Mouse (Mus musculus) adrenal gland, postnatal 14 days (tissue): ENCODE measurements at regions not wholly inside any gene's neighbourhood (a gene's known extent, or its start where the extent isn't known, plus 50 kb on each side); places are given as distances from the start of the nearest gene placed in this dataset.
"Not testable (repeated sequence)": the region's sequence is repeated elsewhere in the genome, so short reads cannot be mapped to it uniquely, and the experiment has no call there.

Source experiments
- DNase-seq: peaks from one replicate; pipeline ENCODE4 v3.0.0; 2021; ENCODE audit warnings: mixed read lengths

DNA sequence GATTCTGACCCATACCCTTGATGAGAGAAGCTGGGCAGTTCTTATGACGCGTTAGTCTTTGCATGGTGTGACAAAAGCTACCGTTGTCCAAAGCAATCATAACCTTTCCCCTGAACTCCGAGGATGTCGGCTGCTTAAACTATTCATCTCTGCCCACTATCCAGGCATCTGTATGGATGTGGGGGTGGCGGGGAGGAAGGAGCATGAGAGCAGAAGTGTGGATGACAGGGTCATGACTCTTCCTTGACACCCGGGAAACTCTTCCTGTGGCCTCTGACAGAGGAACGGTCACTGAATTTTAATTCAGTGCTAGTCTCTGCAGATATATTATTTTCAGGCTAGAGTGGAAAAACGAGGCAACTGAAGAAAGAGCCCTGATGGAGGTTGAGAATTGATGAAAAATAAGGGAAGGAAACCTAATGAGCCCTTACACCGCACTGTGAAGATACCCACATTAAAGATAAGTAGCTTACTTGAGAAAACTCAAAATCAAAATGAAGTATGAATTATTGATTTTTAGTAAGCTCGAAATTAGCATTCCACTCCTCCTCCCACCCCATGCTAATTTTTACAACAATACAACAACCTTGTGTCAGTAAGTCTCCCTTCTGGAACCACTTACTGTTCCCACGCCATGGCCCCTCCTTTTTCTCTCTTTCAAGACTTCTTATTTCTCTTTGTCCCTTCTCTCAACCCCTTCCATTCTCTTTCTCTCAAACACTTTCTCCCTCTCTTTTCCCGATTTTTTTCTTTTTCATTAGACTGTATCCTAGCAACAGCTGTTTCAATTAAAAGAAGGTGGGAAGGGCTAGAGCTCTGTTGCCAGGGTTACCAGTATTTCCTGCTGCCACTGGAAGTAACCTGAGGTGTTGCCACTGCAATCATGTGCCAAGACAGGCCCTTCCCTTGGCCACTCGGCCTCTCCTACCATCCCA is 206.0 kb upstream of the Gap43 start:
- no peak for DNase-seq

GRCm38 (mm10) chr16:42517321-42517720 is 176.9 kb upstream of the Gap43 start:
- DNase-seq: no peak

DNA sequence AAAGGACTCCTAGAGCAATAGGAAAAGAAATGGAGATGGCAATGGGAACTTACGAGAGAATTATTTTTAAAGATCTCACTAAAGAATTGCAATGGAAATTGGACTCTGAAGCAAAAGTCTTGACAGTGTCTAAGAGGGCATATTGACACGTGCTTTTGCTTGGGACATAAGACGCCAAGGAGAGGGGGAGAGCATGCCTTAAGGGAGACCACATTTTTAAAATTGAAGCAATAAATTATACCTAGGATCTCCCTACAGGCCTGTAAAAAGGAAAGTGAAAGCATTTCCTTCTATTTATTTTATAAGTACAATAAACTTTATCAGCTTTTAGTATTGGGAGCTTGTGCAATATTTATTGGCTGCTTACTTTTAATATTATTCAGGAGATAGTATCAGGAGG is 175.5 kb upstream of the Gap43 start:
- no peak for DNase-seq

GRCm38 (mm10) chr16:42505107-42505506 is 164.7 kb upstream of the Gap43 start:
- DNase-seq: no peak

- DNase-seq: no peak
These were observed 161.3 kb upstream of the Gap43 start for GRCm38 (mm10) chr16:42501713-42502112.

DNA sequence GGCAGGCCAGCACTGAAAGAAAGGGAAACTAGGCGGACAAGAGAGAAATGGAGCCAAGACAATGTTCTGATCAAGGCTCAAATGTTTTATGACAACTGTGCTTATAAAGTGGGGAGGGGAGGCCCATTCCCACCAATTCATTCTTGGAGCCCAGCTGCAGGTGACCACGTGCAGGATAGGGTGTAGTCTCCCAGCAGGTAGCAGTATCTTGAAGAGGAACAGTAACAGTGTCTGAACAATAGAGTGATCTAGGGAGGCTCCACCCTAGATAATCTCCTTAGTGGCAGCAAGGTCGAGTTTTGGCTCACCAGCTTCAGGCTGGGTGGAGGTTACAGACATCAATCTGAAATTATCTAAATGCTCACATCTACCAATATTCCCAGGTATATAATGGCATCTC is 160.7 kb upstream of the Gap43 start:
- not testable (repeated sequence) for DNase-seq

GRCm38 (mm10) chr16:42499514-42499913 is 159.1 kb upstream of the Gap43 start:
- DNase-seq: no peak

DNA sequence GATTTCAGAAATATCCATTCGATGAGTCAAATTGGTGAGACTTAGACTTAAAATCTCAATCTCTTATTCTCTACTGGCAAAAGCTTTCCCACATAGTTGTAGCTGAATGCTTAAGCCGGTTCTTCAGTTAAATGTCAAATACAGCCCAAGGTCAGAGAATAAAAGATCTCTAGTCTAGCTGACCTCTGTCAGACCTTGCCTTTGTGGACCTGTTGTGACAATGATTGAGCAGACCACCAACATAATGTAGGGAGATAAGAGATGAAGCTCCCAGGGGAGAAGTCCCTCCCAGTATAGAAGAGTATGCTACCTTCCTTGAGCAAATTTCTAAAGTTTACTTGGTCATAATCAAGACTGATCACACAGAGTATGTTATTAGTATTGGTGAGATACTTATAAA is 157.9 kb upstream of the Gap43 start:
- DNase-seq: no peak

- no peak for DNase-seq
These were observed 153.1 kb upstream of the Gap43 start for GRCm38 (mm10) chr16:42493596-42493995.

- DNase-seq: no peak
These were observed 148.3 kb upstream of the Gap43 start for GRCm38 (mm10) chr16:42488745-42489144.

- no peak for DNase-seq
These were observed 139.5 kb upstream of the Gap43 start for GRCm38 (mm10) chr16:42479978-42480377.

DNA sequence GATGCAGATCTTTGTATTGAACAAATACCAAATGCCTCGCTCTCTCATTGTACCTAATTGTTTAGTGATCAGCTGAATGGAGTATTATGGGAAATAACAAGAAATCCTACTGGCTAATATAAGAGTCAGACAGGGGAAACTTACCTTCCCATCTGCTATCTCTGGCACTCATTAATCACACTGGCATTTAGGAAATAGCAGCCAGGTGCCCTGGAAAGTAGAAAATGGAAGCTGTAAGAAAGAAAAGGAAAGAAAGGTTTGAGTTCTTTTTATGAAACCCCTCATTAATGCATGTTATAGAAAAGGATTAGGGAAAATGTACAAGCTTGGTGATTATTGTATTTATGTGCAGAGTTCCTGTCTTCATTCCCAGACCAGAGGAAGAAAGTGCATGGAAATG is 126.5 kb upstream of the Gap43 start:
- DNase-seq: no peak

- no peak for DNase-seq
These were observed 116.0 kb upstream of the Gap43 start for GRCm38 (mm10) chr16:42456335-42456984.

DNA sequence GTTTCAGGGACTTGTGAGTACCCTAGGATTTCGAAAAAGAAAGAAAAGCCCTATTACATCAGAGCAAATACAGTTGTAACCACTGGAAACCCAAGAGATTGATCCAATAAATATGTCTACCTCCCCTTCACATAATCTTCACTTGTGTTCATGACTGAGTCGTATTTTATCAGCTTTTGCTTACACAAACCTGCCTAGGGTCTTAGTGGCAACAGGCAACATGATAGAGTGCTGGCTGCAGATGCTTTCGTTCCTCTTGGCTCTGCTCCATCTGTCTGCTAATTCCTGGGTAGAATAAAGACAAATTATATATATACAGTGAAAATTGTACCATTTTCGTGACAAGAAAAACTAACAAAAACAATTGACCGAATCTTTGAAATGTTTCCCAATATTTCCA is 112.9 kb upstream of the Gap43 start:
- no peak for DNase-seq

- DNase-seq: no peak
These were observed 109.5 kb upstream of the Gap43 start for GRCm38 (mm10) chr16:42449840-42450444.

- DNase-seq: no peak
These were observed 104.5 kb upstream of the Gap43 start for GRCm38 (mm10) chr16:42444863-42445423.

DNA sequence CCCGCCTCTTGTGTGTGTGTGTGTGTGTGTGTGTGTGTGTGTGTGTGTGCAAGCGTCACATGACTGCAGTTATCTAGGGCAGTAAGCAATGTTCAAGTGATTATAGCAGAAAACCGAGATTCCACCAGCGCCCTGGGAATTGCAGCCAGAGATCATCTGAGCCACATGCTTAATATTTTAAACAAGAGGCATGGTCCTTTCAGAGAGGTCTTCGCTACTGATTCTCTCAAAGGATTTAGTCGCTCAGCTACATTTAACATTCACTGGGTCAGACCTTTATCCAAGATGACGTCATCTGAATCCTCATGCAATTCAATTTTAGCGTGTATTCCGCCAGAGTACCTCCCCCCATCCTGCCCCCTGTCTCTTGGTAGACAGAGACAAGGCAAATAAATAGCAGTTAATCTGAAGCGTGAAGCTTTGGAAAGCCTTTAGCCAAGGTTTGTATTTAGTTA is 104.0 kb upstream of the Gap43 start:
- no peak for DNase-seq

DNA sequence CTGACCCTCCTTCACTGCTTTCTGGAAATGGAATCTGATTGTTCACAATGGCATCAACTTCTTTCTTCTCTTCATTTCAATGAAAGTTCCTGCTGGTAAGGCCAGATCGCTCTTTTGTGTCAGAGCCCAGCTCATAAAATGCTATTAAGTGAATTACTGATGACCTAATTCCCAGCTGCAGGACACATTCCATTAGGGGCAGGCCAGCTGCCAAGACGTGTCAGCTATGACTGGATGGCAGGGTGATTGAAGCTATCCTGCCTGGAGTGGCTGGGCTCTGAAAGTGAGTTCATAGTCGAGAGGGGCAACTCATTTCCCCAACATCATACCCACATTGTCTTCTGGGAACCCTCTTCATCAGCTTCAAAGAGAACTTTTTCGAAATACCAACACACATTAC is 100.4 kb upstream of the Gap43 start:
- peak; percentile 38 for DNase-seq

GRCm38 (mm10) chr16:42431529-42431928 is 91.1 kb upstream of the Gap43 start:
- no peak for DNase-seq

DNA sequence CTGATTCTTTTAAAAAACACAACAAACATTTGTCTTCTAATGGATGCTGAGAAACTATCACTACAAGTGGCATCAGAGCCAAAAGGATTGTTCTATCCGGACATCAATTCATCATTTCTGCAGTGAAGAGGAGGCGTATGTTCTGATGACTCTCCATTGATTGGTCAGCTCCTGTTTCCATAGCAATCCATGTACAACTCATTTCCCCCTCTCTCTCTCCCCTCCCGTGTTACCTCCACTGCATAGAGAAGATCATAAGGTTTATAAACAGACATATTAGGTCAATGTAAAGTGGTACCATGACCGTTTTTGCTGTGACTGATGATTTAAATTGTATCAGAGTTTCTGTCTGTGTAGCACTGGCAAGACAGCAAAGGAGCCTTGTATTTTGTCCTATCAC is 76.2 kb upstream of the Gap43 start:
- no peak for DNase-seq

- DNase-seq: not testable (repeated sequence)
These were observed 71.6 kb upstream of the Gap43 start for GRCm38 (mm10) chr16:42412031-42412430.

DNA sequence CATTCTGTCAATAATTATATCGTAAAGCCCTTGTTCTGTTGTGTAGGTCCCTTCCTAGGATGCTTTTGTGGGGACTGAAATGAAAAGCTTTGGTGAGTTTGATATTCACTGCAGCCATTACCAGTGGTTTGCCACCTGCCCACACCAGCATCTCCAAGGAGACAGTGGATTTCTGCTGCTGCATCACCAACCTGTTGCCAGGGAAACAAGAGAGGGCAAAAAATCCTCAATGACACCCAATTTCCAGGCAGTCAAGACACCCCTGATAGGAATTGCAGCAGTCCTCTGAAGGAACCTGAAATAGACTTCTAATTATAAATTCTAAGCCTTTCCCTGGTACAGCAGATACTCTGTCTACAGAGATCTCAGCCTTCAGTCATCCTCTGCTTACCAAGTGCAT is 56.1 kb upstream of the Gap43 start:
- no peak for DNase-seq
